Mouse (Mus musculus) CH12.LX (cell line): ENCODE data around the gene Sp140.
"Not testable (repeated sequence)": the region's sequence is repeated elsewhere in the genome, so short reads cannot be mapped to it uniquely, and the experiment has no call there.

ENCODE experiments used
- CTCF ChIP-seq, 2 experiments: IDR thresholded peaks in 1 of 2; conservative IDR thresholded peaks in 1 of 2; 2 replicates each; pipeline ENCODE4 v1.5.1; 2011 to 2012; ENCODE audit warnings: low read depth in 2 of 2, low read length in 2 of 2, improper control_type of control experiment in 1 of 2, inconsistent platforms in 1 of 2, mild to moderate bottlenecking in 1 of 2, moderate library complexity in 1 of 2
- POLR2A ChIP-seq: IDR thresholded peaks from 2 replicates; pipeline ENCODE4 v1.6.1; 2011; ENCODE audit warnings: low read depth, mild to moderate bottlenecking, improper control_type of control experiment, low read length
- RAD21 ChIP-seq: IDR thresholded peaks from 2 replicates; pipeline ENCODE4 v1.6.1; 2011; ENCODE audit warnings: low read depth, mild to moderate bottlenecking, low read length, improper control_type of control experiment, moderate library complexity
- TCF12 ChIP-seq: IDR thresholded peaks from 2 replicates; pipeline ENCODE4 v1.6.1; 2014; ENCODE audit warnings: low read depth, mild to moderate bottlenecking, inconsistent platforms, low read length, improper control_type of control experiment

DNA sequence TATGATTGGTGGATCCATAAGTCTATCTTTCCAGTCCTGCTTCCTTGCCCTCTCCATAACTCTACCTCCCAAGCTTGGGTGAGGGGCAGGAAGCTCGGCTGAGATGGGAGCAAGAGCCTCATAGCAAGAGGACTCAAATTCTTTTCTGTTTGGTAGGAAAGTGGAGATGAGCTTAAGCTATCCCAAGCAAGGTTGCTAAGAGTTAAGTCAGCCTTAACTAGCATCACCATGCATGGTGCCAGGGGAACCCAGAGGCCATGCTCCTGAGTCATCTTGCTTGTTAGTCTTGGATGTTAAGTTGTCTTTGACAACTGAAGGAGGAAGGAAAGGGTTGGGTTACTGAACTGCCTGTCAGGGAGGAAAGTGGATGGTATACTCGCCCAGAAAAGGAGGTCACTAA lies 11.5 kb upstream of the Sp140 start:
- TF ChIP-seq RAD21; TCF12; CTCF (conservative IDR thresholded peaks at IDR 0.05 in 1 of 2, IDR thresholded peaks at IDR 0.05 in 1 of 2; ENCODE audit: low read depth in 2 of 2, low read length in 2 of 2); POLR2A: not testable (repeated sequence)
